ENCODE assay signal across 38 mouse cellular contexts in genomic region chr7:105367930-105368329, GRCm38 (mm10). TPM values are rescaled to one million over a fixed set of nuclear protein-coding genes. Genes with fewer than 3 reads are reported as not detected.
"Had no signal": no experiment of that assay in that cellular context is flagged by ENCODE, and none has a peak within 500 bp of the region (broad histone marks: within the 10 kb centered on the region; RNA-seq: fewer than 3 reads in every experiment).

TSS of gene Olfr692 (plus strand) at chr7:105368230.

- DNase-seq: cerebellum, adult 8-10 months; cerebellum, adult 9-10 months; cerebellum, adult 9-11 months; cerebellum, postnatal 10 days; cerebellum, postnatal 14 days; cerebellum, postnatal 25 days; cerebellum, postnatal 36 days; embryo, embryonic 11 days; forebrain, postnatal 0 days; gastrocnemius, adult 2 months; gastrocnemius, postnatal 10 days; gastrocnemius, postnatal 14 days; gastrocnemius, postnatal 25 days; gastrocnemius, postnatal 36 days; heart, adult 18-20 months had no signal

- H3K27me3 ChIP-seq: embryonic facial prominence, embryonic 12.5 days; embryonic facial prominence, embryonic 13.5 days; embryonic facial prominence, embryonic 15.5 days; forebrain, embryonic 12.5 days; forebrain, embryonic 13.5 days; forebrain, embryonic 15.5 days had no signal

- H3K9ac ChIP-seq: embryonic facial prominence, embryonic 12.5 days; embryonic facial prominence, embryonic 13.5 days; embryonic facial prominence, embryonic 15.5 days; forebrain, embryonic 12.5 days; forebrain, embryonic 13.5 days; forebrain, embryonic 15.5 days; forebrain, postnatal 0 days had no signal

- H3K4me1 ChIP-seq: embryonic facial prominence, embryonic 10.5 days; embryonic facial prominence, embryonic 12.5 days; embryonic facial prominence, embryonic 13.5 days; embryonic facial prominence, embryonic 15.5 days; forebrain, embryonic 10.5 days; forebrain, embryonic 12.5 days; forebrain, embryonic 13.5 days; forebrain, embryonic 15.5 days; heart, embryonic 10.5 days had no signal

- H3K4me3 ChIP-seq: embryonic facial prominence, embryonic 10.5 days; embryonic facial prominence, embryonic 12.5 days; embryonic facial prominence, embryonic 13.5 days; embryonic facial prominence, embryonic 15.5 days; erythroblast, embryonic 14.5 days; forebrain, embryonic 10.5 days; forebrain, embryonic 12.5 days; forebrain, embryonic 13.5 days; forebrain, embryonic 15.5 days; gastrocnemius, adult 2 months; heart, embryonic 10.5 days had no signal

- H3K27ac ChIP-seq: embryonic facial prominence, embryonic 10.5 days; embryonic facial prominence, embryonic 12.5 days; embryonic facial prominence, embryonic 13.5 days; embryonic facial prominence, embryonic 15.5 days; forebrain, embryonic 10.5 days; forebrain, embryonic 12.5 days; forebrain, embryonic 13.5 days; forebrain, embryonic 15.5 days; gastrocnemius, adult 2 months; heart, embryonic 10.5 days had no signal

- H3K36me3 ChIP-seq: embryonic facial prominence, embryonic 12.5 days had no signal

RNA-seq across cellular contexts. Expression of gene Olfr692, which starts in this region (rescaled TPM):
- total RNA-seq: common myeloid progenitor, adult 5-6 weeks; forebrain, postnatal 0 days; gastrocnemius, adult 18-20 months; gastrocnemius, adult 2 months; gastrocnemius, adult 8-10 months; gastrocnemius, postnatal 10 days; gastrocnemius, postnatal 14 days; gastrocnemius, postnatal 25 days; gastrocnemius, postnatal 36 days; gastrocnemius, postnatal 4 days; granulocyte monocyte progenitor cell, adult 5-6 weeks; heart, adult 18-20 months; heart, adult 8-10 months had no signal
- polyA plus RNA-seq: cortical plate, adult 2 months; embryonic facial prominence, embryonic 10.5 days; embryonic facial prominence, embryonic 11.5 days; embryonic facial prominence, embryonic 12.5 days; embryonic facial prominence, embryonic 13.5 days; erythroblast, embryonic 14.5 days; forebrain, embryonic 10.5 days; forebrain, embryonic 11.5 days; forebrain, embryonic 12.5 days; forebrain, embryonic 13.5 days; forebrain, embryonic 14.5 days; forebrain, embryonic 15.5 days; forebrain, embryonic 16.5 days; forebrain, postnatal 0 days; frontal cortex, adult 2 months; gonadal fat pad, adult 2 months; heart, embryonic 10.5 days had no signal
